Mouse (Mus musculus): Measurements from ENCODE around the gene Gbp2b. TPM values are rescaled to one million over a fixed set of nuclear protein-coding genes. Genes with fewer than 3 reads are reported as not detected.

Gene Gbp2b
- polyA plus RNA-seq, 1 experiment from 2014 or later, result 0.06 TPM

- DNase-seq (ENCODE audit: low spot score), result no peak
- Histone ChIP-seq H3K9ac (ENCODE audit: low read depth, low read length) (no peak overlapping the region), H3K9me3 (ENCODE audit: control insufficient read depth, low read length) (no peaks in the 10 kb centered on the region), H3K4me3 (ENCODE audit: low read depth, low read length) (no peak overlapping the region), H3K27me3 (replicated peaks; ENCODE audit: control insufficient read depth, insufficient read depth, low read length) (no peaks in the 10 kb centered on the region), H3K4me1 (ENCODE audit: control insufficient read depth, insufficient read depth, low read length) (no peaks in the 10 kb centered on the region), H3K27ac (replicated peaks; ENCODE audit: low read depth, low read length) (no peak overlapping the region), H3K36me3 (ENCODE audit: control insufficient read depth, insufficient read depth, low read length) (no peaks in the 10 kb centered on the region), H3K4me2 (ENCODE audit: low read depth, low read length) (no peak overlapping the region)
- no peak for ATAC-seq (ENCODE audit: low read depth)
- WGBS, result 82% methylated on average over 3 of the region's 3 CpGs
Measured at GRCm38 (mm10) chr3:142597923-142598322, 3.3 kb downstream of the Gbp2b start.

GRCm38 (mm10) chr3:142601675-142602074 lies 7.0 kb downstream of the Gbp2b start:
- no peak for DNase-seq (ENCODE audit: low spot score)
- Histone ChIP-seq H3K27me3 (replicated peaks; ENCODE audit: control insufficient read depth, insufficient read depth, low read length) (no peaks in the 10 kb centered on the region), H3K27ac (replicated peaks; ENCODE audit: low read depth, low read length) (no peak overlapping the region), H3K9me3 (ENCODE audit: control insufficient read depth, low read length) (no peaks in the 10 kb centered on the region), H3K4me3 (ENCODE audit: low read depth, low read length) (no peak overlapping the region), H3K4me1 (ENCODE audit: control insufficient read depth, insufficient read depth, low read length) (no peaks in the 10 kb centered on the region), H3K36me3 (ENCODE audit: control insufficient read depth, insufficient read depth, low read length) (no peaks in the 10 kb centered on the region), H3K9ac (ENCODE audit: low read depth, low read length) (no peak overlapping the region), H3K4me2 (ENCODE audit: low read depth, low read length) (no peak overlapping the region)
- no peak for ATAC-seq (ENCODE audit: low read depth)

DNA sequence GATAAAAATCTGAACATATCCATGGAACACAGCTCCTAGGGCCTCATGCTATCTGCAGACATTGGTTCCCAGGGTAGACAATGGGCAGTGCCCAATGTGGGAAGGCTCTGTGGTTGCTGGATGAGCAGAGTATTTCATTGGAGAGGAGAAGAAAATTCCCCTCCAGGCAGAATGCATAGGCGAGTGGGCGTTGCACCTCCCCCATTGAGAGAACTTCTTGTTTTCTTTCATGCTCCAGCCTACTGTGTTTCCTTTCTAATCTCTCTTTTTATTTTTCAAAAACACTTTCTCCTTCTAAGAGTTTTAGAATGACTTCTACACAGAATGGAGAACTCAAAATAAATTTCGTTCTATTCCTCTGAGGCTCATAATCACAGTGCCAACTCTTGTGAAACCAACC lies 24.0 kb downstream of the Gbp2b start:
- ATAC-seq (ENCODE audit: low read depth), result no peak
- Histone ChIP-seq H3K36me3 (ENCODE audit: control insufficient read depth, insufficient read depth, low read length) (no peaks in the 10 kb centered on the region), H3K4me1 (ENCODE audit: control insufficient read depth, insufficient read depth, low read length) (no peaks in the 10 kb centered on the region), H3K4me3 (ENCODE audit: low read depth, low read length) (no peak overlapping the region), H3K27me3 (replicated peaks; ENCODE audit: control insufficient read depth, insufficient read depth, low read length) (no peaks in the 10 kb centered on the region), H3K9me3 (ENCODE audit: control insufficient read depth, low read length) (no peaks in the 10 kb centered on the region), H3K27ac (replicated peaks; ENCODE audit: low read depth, low read length) (no peak overlapping the region), H3K9ac (ENCODE audit: low read depth, low read length) (no peak overlapping the region), H3K4me2 (ENCODE audit: low read depth, low read length) (no peak overlapping the region)
- WGBS, result 62% methylated on average over 3 of the region's 3 CpGs
- DNase-seq (ENCODE audit: low spot score), result no peak

DNA sequence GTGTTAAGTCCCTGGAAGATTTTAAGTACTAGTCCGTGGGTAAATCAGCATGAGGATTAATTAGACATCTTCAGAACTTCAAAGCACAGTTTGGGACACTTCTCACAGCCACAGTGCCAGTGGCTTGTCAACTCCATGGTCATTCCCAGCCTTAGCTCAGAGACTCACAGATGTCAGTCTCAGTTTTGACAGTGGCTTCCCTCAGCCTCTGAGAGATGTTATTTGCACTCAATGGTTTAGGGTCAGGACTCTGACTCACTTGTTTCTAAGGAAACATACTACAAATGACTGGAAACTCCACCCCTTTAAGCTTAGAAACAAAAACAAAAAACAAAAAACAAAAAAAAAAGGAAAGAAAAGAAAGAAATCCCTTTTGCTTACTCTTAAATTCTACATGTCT lies 25.0 kb downstream of the Gbp2b start:
- Histone ChIP-seq H3K4me1 (ENCODE audit: control insufficient read depth, insufficient read depth, low read length) (no peaks in the 10 kb centered on the region), H3K36me3 (ENCODE audit: control insufficient read depth, insufficient read depth, low read length) (no peaks in the 10 kb centered on the region), H3K27me3 (replicated peaks; ENCODE audit: control insufficient read depth, insufficient read depth, low read length) (no peaks in the 10 kb centered on the region), H3K27ac (replicated peaks; ENCODE audit: low read depth, low read length) (no peak overlapping the region), H3K4me2 (ENCODE audit: low read depth, low read length) (no peak overlapping the region), H3K9me3 (ENCODE audit: control insufficient read depth, low read length) (no peaks in the 10 kb centered on the region), H3K9ac (ENCODE audit: low read depth, low read length) (no peak overlapping the region), H3K4me3 (ENCODE audit: low read depth, low read length) (no peak overlapping the region)
- 13% methylated on average over 1 of the region's 1 CpGs for WGBS
- DNase-seq (ENCODE audit: low spot score) (no peak), ATAC-seq (ENCODE audit: low read depth) (no peak)

- Histone ChIP-seq H3K9me3 (ENCODE audit: control insufficient read depth, low read length) (no peaks in the 10 kb centered on the region), H3K27ac (replicated peaks; ENCODE audit: low read depth, low read length) (no peak within 1 kb of the TSS), H3K27me3 (replicated peaks; ENCODE audit: control insufficient read depth, insufficient read depth, low read length) (no peaks in the 10 kb centered on the region), H3K4me2 (ENCODE audit: low read depth, low read length) (peak within 1 kb of the TSS; percentile 26), H3K4me3 (ENCODE audit: low read depth, low read length) (0 out of 2 replicates have a peak within 1 kb of the TSS, but pooled peaks have one; percentile 5), H3K4me1 (ENCODE audit: control insufficient read depth, insufficient read depth, low read length) (no peaks in the 10 kb centered on the region), H3K36me3 (ENCODE audit: control insufficient read depth, insufficient read depth, low read length) (no peaks in the 10 kb centered on the region), H3K9ac (ENCODE audit: low read depth, low read length) (no peak within 1 kb of the TSS)
- ATAC-seq (ENCODE audit: low read depth) (no peak; the same call in 1 of the 2 replicates), DNase-seq (ENCODE audit: low spot score) (peak; percentile 12)
- WGBS, result 68% methylated on average over 4 of the region's 4 CpGs
Measured at GRCm38 (mm10) chr3:142620111-142620955, 25.7 kb downstream of the Gbp2b start, which contains the start of gene Gbp2. TSS of gene Gbp2 (plus strand) at chr3:142620602.

DNA sequence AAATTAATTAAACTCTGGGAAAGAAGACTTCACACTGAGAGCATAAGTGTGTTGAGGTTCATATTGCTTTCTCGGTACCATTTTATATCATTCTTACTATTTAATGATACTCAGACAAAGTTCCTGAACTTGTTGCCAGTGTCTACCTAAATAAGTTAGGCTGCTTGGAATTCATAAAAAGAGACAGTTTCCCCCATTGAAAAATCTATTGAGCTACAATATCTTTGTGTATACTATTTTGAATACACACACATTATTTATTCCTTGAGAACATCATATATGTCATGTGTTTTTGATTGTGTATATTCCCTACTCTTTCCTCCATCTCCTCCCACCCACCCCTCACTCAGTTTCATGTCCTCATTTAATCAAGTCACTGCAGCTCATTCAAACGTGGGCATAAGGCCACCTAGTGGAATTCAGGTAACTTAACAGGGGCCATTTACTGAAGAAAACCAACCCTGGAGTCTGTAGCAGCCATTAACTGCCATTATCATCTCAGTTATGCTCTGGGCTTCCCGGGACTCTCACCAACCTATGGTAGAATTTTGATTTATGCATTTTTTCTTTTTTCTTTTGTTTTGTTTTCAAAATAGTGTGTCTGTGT lies 26.4 kb downstream of the Gbp2b start:
- Histone ChIP-seq H3K36me3 (ENCODE audit: control insufficient read depth, insufficient read depth, low read length) (no peaks in the 10 kb centered on the region), H3K4me2 (ENCODE audit: low read depth, low read length) (peak overlapping the region; percentile 26), H3K9ac (ENCODE audit: low read depth, low read length) (no peak overlapping the region), H3K27ac (replicated peaks; ENCODE audit: low read depth, low read length) (no peak overlapping the region), H3K4me3 (ENCODE audit: low read depth, low read length) (no peak overlapping the region), H3K4me1 (ENCODE audit: control insufficient read depth, insufficient read depth, low read length) (no peaks in the 10 kb centered on the region), H3K9me3 (ENCODE audit: control insufficient read depth, low read length) (no peaks in the 10 kb centered on the region), H3K27me3 (replicated peaks; ENCODE audit: control insufficient read depth, insufficient read depth, low read length) (no peaks in the 10 kb centered on the region)
- DNase-seq (ENCODE audit: low spot score) (peak; percentile 21), ATAC-seq (ENCODE audit: low read depth) (no peak)
- WGBS, result 54% methylated on average over 3 of the region's 3 CpGs

DNA sequence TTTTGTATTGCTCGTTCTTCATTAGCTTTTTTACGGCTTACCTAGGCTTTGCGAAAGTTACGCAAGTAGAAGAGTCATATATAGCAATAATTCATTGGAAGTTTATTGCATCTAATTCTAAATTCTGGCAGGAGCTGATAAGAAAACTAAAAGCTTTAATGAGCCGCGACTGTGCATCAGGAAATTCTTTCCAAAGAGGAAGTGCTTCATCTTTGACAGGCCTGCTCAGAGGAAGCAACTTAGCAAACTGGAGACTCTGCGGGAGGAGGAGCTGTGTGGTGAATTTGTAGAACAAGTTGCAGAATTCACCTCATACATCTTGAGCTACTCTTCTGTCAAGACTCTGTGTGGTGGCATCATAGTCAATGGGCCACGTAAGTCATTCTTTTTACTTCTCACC lies 35.7 kb downstream of the Gbp2b start:
- Histone ChIP-seq H3K4me3 (ENCODE audit: low read depth, low read length) (no peak overlapping the region), H3K9me3 (ENCODE audit: control insufficient read depth, low read length) (no peaks in the 10 kb centered on the region), H3K4me1 (ENCODE audit: control insufficient read depth, insufficient read depth, low read length) (no peaks in the 10 kb centered on the region), H3K27ac (replicated peaks; ENCODE audit: low read depth, low read length) (no peak overlapping the region), H3K4me2 (ENCODE audit: low read depth, low read length) (no peak overlapping the region), H3K9ac (ENCODE audit: low read depth, low read length) (no peak overlapping the region), H3K27me3 (replicated peaks; ENCODE audit: control insufficient read depth, insufficient read depth, low read length) (no peaks in the 10 kb centered on the region), H3K36me3 (ENCODE audit: control insufficient read depth, insufficient read depth, low read length) (no peaks in the 10 kb centered on the region)
- WGBS, result 88% methylated on average over 8 of the region's 8 CpGs
- DNase-seq (ENCODE audit: low spot score) (no peak), ATAC-seq (ENCODE audit: low read depth) (no peak)

- Histone ChIP-seq H3K4me3 (ENCODE audit: low read depth, low read length) (no peak overlapping the region), H3K36me3 (ENCODE audit: control insufficient read depth, insufficient read depth, low read length) (no peaks in the 10 kb centered on the region), H3K27ac (replicated peaks; ENCODE audit: low read depth, low read length) (no peak overlapping the region), H3K27me3 (replicated peaks; ENCODE audit: control insufficient read depth, insufficient read depth, low read length) (no peaks in the 10 kb centered on the region), H3K9me3 (ENCODE audit: control insufficient read depth, low read length) (no peaks in the 10 kb centered on the region), H3K4me2 (ENCODE audit: low read depth, low read length) (peak overlapping the region; percentile 13; the same call in 1 of the 2 replicates), H3K4me1 (ENCODE audit: control insufficient read depth, insufficient read depth, low read length) (no peaks in the 10 kb centered on the region), H3K9ac (ENCODE audit: low read depth, low read length) (no peak overlapping the region)
- DNase-seq (ENCODE audit: low spot score), result peak; percentile 51
- 7% methylated on average over 9 of the region's 9 CpGs for WGBS
- no peak for ATAC-seq (ENCODE audit: low read depth)
Measured at GRCm38 (mm10) chr3:142640201-142640600, 45.6 kb downstream of the Gbp2b start.
